Mouse (Mus musculus) megakaryocyte, embryonic 14.5 days (primary cell): ENCODE results near the gene Ocm. TPM values are rescaled to one million over a fixed set of nuclear protein-coding genes. Genes with fewer than 3 reads are reported as not detected.

ENCODE experiments used
- H3K27me3 ChIP-seq: replicated peaks from 2 replicates; pipeline ENCODE3; 2012; ENCODE audit warnings: inconsistent platforms
- H3K36me3 ChIP-seq: replicated peaks from 2 replicates; pipeline ENCODE3; 2012; ENCODE audit warnings: low read length, inconsistent platforms, mixed read lengths
- H3K4me1 ChIP-seq: 2 replicates; pipeline ENCODE4 v1.6.1; 2012; ENCODE audit warnings: inconsistent platforms
- H3K4me3 ChIP-seq: replicated peaks from 2 replicates; pipeline ENCODE3; 2012; ENCODE audit warnings: moderate library complexity, mild to moderate bottlenecking, inconsistent platforms
- H3K9me3 ChIP-seq: 2 replicates; pipeline ENCODE4 v1.6.1; 2012; ENCODE audit warnings: inconsistent platforms
- FLI1 ChIP-seq: IDR thresholded peaks from 2 replicates; pipeline ENCODE4 v1.6.1; 2012; ENCODE audit warnings: low read length, inconsistent platforms, mixed read lengths
- GATA1 ChIP-seq: IDR thresholded peaks from 3 replicates; pipeline ENCODE4 v1.6.1; 2012; ENCODE audit warnings: mixed read lengths, low read length, inconsistent platforms, borderline replicate concordance
- polyA plus RNA-seq: library from polyadenylated mRNA; stranded (reverse); fragments of >175 nt; gene quantifications from 2 replicates; pipeline ENCODE4 v1.2.3, GENCODE M21; 2012; ENCODE audit warnings: low replicate concordance; ENCODE audit not compliant: insufficient read depth

Gene Ocm
- polyA plus RNA-seq, 1 experiment = not detected

- H3K4me1 ChIP-seq = 0 out of 2 replicates have a peak, but pooled peaks cover 3% of the 10 kb centered on the region
- H3K4me3 ChIP-seq = no peak overlapping the region
- TF ChIP-seq GATA1 = no peak
- no peak for TF ChIP-seq FLI1
- H3K27me3 ChIP-seq = no peaks in the 10 kb centered on the region
- peaks cover 90% of the 10 kb centered on the region for H3K36me3 ChIP-seq
- H3K9me3 ChIP-seq = no peaks in the 10 kb centered on the region
Observed at GRCm38 (mm10) chr5:144002461-144003192, 23.8 kb downstream of the Ocm start.

- no peak for TF ChIP-seq GATA1
- TF ChIP-seq FLI1 = no peak
- Histone ChIP-seq H3K4me1 (peaks cover 9% of the 10 kb centered on the region), H3K36me3 (peaks cover 98% of the 10 kb centered on the region)
Observed at GRCm38 (mm10) chr5:143999409-143999808, 27.1 kb downstream of the Ocm start.

GRCm38 (mm10) chr5:143994632-143995365 lies 31.7 kb downstream of the Ocm start:
- Histone ChIP-seq H3K9me3 (no peaks in the 10 kb centered on the region), H3K36me3 (peaks cover 100% of the 10 kb centered on the region), H3K27me3 (no peaks in the 10 kb centered on the region), H3K4me1 (peaks cover 10% of the 10 kb centered on the region), H3K4me3 (no peak overlapping the region)
- TF ChIP-seq FLI1 = no peak
- no peak for TF ChIP-seq GATA1

More at GRCm38 (mm10) chr5:143999409-143999808, 27.1 kb downstream of the Ocm start:
- no peak overlapping the region for H3K4me3 ChIP-seq
- no peaks in the 10 kb centered on the region for H3K27me3 ChIP-seq
- H3K9me3 ChIP-seq = no peaks in the 10 kb centered on the region

- Histone ChIP-seq H3K4me1 (peaks cover 10% of the 10 kb centered on the region), H3K9me3 (no peaks in the 10 kb centered on the region), H3K27me3 (no peaks in the 10 kb centered on the region), H3K4me3 (no peak overlapping the region), H3K36me3 (peaks cover 100% of the 10 kb centered on the region)
- no peak for TF ChIP-seq GATA1
- no peak for TF ChIP-seq FLI1
Observed at GRCm38 (mm10) chr5:143993849-143994248, 32.6 kb downstream of the Ocm start.

- TF ChIP-seq FLI1 (no peak), GATA1 (no peak)
- H3K27me3 ChIP-seq = no peaks in the 10 kb centered on the region
- peaks cover 100% of the 10 kb centered on the region for H3K36me3 ChIP-seq
- peaks cover 10% of the 10 kb centered on the region for H3K4me1 ChIP-seq
- no peaks in the 10 kb centered on the region for H3K9me3 ChIP-seq
- no peak overlapping the region for H3K4me3 ChIP-seq
Observed at GRCm38 (mm10) chr5:143993260-143993659, 33.2 kb downstream of the Ocm start.

GRCm38 (mm10) chr5:143992661-143993060 lies 33.8 kb downstream of the Ocm start:
- Histone ChIP-seq H3K4me1 (peaks cover 10% of the 10 kb centered on the region), H3K36me3 (peaks cover 100% of the 10 kb centered on the region), H3K27me3 (no peaks in the 10 kb centered on the region), H3K9me3 (no peaks in the 10 kb centered on the region), H3K4me3 (no peak overlapping the region)
- TF ChIP-seq FLI1 (no peak), GATA1 (no peak)

GRCm38 (mm10) chr5:143990086-143990485 lies 36.4 kb downstream of the Ocm start:
- H3K27me3 ChIP-seq = no peaks in the 10 kb centered on the region
- H3K9me3 ChIP-seq = no peaks in the 10 kb centered on the region
- no peak overlapping the region for H3K4me3 ChIP-seq
- H3K36me3 ChIP-seq = peaks cover 100% of the 10 kb centered on the region
- no peak for TF ChIP-seq FLI1
- H3K4me1 ChIP-seq = peaks cover 9% of the 10 kb centered on the region

GRCm38 (mm10) chr5:143989046-143989445 lies 37.4 kb downstream of the Ocm start:
- no peak overlapping the region for H3K4me3 ChIP-seq
- H3K36me3 ChIP-seq = peaks cover 100% of the 10 kb centered on the region
- no peaks in the 10 kb centered on the region for H3K27me3 ChIP-seq
- H3K9me3 ChIP-seq = no peaks in the 10 kb centered on the region
- H3K4me1 ChIP-seq = peaks cover under 1% of the 10 kb centered on the region; the same call in 1 of the 2 replicates
- TF ChIP-seq FLI1 (no peak), GATA1 (no peak)

- Histone ChIP-seq H3K9me3 (no peaks in the 10 kb centered on the region), H3K4me3 (no peak overlapping the region), H3K36me3 (peaks cover 97% of the 10 kb centered on the region), H3K27me3 (no peaks in the 10 kb centered on the region), H3K4me1 (no peaks in the 10 kb centered on the region)
- TF ChIP-seq GATA1 (no peak), FLI1 (no peak)
Observed at GRCm38 (mm10) chr5:143987596-143987995, 38.9 kb downstream of the Ocm start.

- H3K4me1 ChIP-seq = no peaks in the 10 kb centered on the region; the same call in 1 of the 2 replicates
- no peak for TF ChIP-seq GATA1
- no peak for TF ChIP-seq FLI1
- peaks cover 79% of the 10 kb centered on the region for H3K36me3 ChIP-seq
- H3K9me3 ChIP-seq = no peaks in the 10 kb centered on the region
- no peak overlapping the region for H3K4me3 ChIP-seq
- H3K27me3 ChIP-seq = no peaks in the 10 kb centered on the region
Observed at GRCm38 (mm10) chr5:143985381-143985780, 41.1 kb downstream of the Ocm start.
